Mouse (Mus musculus) adrenal gland, adult 2 months (tissue): ENCODE measurements around the gene 0610037L13Rik. TPM values are rescaled to one million over a fixed set of nuclear protein-coding genes. Genes with fewer than 3 reads are reported as not detected.

ENCODE experiments used
- DNase-seq: peaks from one replicate; pipeline ENCODE4 v3.0.0; 2021
- long read RNA-seq: library from polyadenylated mRNA; stranded (forward); transcript quantifications from one replicate; pipeline ENCODE4 v2.0.0, GENCODE M21; 2021
- polyA plus RNA-seq: library from polyadenylated mRNA; depleted of rRNA; stranded (reverse); fragments of >200 nt; gene quantifications from 2 replicates; pipeline ENCODE4 v1.2.3, GENCODE M21; 2012; rRNA removed
- total RNA-seq, 2 experiments: library from RNA; stranded (reverse); gene quantifications; 2 replicates each; pipeline ENCODE4 v1.2.3; 2021

Gene 0610037L13Rik
- total RNA-seq (10 to 100 TPM; 74.1 to 77.3 TPM), polyA plus RNA-seq (12.9 and 16.2 TPM in 2 replicates)
- long read RNA-seq, transcript 0610037L13Rik-212 (8 exons, 2,997 nt): major isoform, 23 of 45 reads
- long read RNA-seq, transcript 0610037L13Rik-207 (7 exons, 1,551 nt): minor isoform, 12 of 45 reads
- long read RNA-seq, partial matches to known transcripts: 3 of 45 reads
- long read RNA-seq, other reads (novel, unspliced or antisense): 6 of 45 reads

DNA sequence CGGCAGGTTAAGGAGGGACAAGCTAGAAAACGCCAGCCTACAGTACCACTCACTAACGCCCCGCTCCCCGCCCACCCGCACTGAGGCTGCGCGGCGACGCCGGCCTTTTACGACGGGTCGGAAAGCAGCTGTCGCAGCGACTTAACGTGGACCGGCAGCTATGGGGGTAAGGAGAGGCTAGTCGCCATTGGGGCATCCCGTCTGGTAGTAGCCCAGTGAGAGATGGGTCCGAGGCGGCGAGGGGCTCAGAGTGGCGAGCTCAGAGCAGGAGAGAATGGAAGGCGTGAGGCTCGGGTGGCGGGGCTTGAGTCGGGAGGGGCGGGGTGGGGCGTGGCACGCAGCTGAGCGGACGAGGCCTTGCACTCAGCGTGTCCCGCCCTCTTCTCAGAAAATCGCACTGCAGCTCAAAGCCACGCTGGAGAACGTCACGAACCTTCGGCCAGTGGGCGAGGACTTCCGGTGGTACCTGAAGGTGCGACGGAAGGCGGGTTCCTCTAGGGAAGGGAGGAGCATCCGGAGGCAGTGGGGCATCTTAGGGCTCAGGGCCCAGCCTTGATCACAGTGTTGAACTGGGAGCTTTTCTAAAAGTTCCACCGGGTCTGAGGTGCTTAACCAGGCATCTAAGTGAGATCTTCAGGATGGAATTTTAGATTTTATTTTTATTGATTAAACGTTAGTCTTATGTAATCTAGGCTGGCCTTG lies at the start of gene 0610037L13Rik:
Gene 0610037L13Rik (plus strand): TSS at position 83 of the 702 bp plus-strand sequence.
- DNase-seq: peak; percentile 96

DNA sequence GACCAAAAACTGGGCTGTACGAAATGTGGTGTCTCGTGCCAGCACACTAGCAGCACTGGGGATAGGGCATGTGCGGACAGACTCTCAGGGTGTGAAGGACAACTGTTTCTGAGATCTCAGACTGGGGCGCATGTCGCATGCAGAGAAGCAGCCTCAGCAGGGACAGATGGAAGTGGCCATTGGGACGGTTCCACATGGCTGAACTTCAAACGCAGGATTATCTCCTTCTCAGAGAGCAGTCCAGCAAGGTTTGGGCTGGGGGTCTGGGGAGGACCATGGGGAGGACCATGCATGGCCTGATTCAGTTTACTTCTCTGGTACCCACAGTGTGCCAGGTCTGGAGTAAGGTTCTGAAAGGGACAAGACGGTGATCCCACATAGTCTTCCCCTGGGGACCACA lies 45.9 kb upstream of the 0610037L13Rik start:
- DNase-seq: no peak

DNA sequence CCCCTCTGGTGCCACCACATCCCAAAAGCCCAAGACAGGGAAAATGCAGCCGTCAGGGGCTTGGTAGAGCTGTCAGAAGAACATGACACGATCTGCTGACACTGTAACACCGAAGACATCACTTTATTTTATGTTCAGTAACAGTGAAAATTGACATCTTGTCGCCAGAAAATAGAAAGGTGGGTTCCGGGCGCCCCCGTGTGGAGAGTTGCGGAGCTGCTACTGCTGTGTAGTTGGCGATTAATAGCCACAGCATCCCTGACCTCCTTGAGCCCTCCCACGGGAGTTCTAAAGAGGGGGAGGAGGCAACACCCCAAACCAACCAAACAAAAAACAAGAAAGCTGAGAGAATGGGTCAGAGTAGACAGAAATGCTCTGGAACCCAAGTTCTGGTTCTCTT lies 44.6 kb upstream of the 0610037L13Rik start:
- peak; percentile 59 for DNase-seq

DNA sequence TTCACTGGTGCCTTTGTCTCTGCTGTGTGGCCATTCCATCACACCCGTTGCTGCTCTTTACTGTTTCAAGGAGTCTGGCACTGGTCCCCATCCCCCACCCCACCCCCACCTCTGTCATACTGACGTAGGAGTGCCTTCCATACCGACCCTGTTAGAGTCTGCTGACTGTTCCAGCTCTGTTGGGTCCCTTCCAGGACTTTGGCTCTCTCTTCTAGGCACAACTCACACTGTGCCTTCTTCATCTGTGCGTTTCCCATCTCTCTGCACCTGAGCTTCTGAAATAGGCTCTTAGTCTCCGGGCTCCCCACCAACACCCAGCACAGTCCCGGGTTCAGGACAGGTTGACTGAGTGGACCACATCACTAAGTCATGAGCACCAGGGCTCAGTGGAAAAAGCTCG lies 42.8 kb upstream of the 0610037L13Rik start:
- DNase-seq: no peak

DNA sequence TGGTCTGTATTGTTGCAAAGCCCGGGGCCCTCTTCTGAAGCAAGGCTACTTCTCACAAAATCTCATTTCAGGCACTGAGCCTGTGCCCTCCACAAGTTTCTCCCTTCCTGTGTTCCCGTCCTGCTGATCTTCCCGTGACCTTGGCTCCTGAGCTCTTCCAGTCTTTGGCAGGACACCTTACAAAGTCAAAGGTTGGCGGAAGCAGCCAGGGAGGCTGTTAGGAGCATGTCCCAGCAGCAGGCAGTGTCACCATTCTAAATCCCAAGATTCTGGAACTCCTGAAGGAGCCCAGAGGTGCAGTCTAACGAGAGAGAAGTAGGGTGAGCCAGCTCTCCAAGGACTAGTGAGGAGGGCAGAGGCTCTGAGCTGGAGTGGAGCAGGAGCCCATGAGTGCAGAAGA lies 41.1 kb upstream of the 0610037L13Rik start:
- peak; percentile 37 for DNase-seq

DNA sequence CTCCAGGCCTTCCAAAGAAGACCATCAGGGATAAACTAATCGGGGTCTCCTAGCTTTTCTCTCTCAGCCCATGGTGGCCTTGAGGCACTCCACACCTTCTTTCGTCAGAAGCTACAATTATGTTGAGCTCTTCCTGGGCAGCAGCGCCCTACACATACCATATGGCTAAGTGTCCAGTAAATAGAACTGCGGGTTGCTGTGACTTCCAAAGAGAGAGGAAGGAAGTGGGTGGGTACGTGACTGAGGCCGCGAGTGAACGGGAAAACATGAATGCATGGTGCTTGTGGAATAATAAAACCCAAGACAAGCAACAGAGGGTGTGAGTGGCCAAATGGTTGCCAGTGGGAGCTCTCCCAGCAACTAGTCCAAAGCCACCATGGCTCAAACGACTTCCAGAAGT lies 40.0 kb upstream of the 0610037L13Rik start:
- no peak for DNase-seq

DNA sequence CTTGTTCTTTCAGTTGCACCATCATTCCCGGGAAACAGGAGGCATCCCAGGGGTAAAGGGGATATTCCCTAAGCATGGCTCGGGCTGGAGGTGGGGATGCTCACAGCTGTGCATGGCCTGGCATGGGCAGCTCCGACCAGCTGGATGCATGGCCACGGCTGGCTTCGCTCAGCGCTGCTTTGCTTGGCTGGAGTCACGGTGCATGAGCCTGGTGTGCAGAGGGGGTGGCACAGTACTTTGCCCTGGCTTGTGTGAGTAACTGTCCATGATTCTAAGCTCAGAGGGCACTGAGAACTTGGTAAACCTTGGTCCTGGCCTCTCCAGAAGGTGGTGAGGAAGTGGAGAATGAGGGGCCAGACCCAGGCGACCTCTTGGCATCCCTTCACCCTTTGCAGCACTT lies 39.5 kb upstream of the 0610037L13Rik start:
- DNase-seq: no peak

DNA sequence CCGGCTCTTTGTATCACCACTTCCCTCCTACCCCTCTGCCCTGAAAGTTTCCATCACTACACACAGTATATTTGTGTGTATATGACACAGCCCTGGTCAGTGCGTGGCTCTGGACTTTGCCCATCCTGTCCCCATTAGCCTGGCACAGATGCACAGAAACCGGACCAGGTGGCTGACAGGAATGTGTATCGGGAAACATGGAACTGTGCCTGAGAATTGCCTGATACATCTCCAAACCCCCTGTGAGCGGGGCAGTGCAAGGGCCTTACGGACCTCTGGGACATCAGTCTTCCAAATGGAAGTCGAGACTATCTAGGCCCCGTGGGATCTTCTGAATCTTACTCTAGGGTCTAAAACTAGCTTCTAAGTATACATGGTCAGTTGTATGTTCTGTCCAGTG lies 36.3 kb upstream of the 0610037L13Rik start:
- DNase-seq: no peak

DNA sequence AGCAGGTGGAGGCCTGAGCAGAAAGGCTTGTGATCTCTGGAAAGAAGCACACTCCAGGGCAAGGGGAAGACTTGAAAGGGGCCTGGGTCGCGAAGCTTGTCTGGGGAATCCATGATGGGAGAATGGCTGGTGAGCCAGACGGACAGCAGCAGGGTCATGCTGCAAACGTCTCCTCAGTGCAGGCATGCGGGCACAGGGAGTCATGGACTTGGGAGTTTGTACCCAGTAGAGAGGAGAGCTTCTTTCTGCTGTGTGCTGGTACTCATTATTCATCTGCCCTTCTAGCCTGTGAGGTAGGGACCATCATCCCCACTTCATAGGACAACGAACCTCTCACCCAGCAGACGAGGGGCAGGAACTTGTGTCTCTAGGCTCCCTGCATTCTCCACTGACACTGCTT lies 35.8 kb upstream of the 0610037L13Rik start:
- no peak for DNase-seq

DNA sequence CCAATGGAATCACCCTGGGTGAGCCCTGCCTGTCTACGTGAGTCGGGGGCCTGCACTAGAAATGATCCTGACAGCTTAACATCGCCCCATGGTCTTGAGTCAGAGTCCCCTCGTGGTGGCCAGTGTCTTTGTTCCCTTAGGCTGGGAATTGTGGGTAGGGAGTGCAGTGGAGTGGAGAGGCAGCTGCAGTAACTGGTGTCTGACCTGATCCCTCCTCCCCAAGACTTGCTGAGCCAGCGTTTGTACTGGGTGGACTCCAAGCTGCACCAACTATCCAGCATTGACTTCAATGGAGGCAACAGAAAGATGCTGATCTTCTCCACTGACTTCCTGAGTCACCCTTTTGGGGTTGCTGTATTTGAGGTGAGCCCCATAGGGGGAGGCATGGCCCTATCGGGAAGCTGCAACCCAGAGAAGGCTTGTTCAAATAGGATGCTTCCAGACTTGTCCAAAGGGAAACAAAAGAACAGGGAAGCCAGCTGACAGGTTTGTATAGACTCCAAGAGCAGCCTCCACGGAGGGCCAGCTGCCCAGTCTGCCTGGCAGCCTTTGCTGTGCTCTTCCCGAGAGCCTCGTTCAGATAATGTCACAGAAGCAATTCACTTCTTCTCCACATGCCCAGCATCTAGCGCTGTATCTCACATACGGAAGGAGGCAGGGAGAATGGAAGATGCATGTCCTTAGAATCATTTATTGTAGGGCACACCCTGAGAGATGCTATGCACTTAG lies 32.5 kb upstream of the 0610037L13Rik start:
- no peak for DNase-seq

DNA sequence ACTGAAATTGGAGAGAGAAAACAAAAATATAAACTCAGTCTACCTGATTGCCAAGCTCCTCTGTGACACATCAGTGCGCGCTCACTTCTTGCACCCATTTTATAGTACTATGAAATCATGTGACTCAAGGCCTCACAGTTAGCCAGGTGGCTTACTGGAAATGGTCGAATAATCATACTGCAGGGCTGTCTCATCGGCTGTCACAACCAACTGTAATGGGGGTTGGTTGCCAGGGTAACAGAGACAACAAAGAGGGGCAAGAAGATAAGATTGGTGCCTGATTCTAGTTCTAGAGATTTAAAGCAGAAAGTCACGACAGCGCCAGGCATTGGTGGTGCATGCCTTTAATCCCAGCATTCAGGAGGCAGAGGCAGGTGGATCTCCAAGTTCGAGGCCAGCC lies 30.6 kb upstream of the 0610037L13Rik start:
- DNase-seq: no peak

DNA sequence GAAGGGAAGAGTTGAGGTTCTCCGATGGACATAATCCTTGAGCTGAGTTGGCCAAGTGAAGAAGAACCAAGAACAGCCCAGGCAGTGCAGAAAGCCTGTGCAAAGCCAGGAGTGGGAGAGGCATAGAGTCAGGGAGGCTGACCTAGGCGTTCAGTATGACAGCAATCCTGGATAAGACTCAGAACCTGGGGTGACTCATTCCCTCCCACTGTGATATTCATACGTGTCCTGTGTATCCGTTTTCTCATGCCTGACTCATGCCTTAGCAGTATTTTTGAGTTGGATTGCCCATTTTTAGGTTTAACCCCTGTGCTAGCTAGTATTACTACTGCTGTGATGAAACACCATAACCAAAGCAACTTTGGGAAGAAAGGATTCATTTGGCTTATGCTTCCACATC lies 24.7 kb upstream of the 0610037L13Rik start:
- peak; percentile 23 for DNase-seq

DNA sequence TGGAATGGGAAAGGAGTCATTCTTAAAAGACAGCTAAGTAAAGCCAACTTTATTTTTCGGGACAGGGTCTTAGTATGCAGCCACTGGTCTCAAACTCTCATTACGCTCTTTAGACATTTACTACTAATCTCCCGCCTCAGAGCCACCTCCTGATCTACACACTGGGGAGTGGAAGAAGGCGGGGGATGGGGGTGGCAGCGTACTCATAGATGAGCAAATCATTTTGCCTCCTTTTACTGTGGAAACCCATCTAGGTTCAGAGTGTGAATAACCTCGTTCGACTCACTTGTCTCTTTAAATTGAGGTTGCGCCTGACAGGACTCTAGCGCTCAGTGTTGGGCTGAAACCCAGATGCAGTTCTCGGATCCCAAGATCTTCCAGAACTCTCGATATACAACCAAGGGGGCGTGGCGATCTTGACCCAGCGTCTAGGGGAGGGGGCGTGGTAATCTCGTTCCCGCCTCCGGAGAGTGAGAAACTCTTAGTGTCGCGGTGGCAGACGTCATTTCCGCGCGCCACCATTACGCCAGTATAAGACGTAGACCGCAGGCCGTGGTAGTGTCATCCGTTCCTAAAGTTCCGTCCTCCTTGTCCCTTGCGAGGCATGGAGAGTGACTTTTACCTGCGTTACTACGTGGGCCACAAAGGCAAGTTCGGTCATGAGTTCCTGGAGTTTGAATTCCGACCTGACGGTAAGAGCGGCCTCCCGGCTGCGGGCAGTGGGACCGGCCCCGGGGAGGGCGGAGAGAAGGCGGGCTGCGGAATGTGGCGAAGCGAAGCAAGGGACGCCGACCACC lies 10.2 kb upstream of the 0610037L13Rik start, which contains the start of gene Magoh:
Gene Magoh (plus strand): TSS at position 502 of the 797 bp plus-strand sequence.
- DNase-seq: peak; percentile 97

DNA sequence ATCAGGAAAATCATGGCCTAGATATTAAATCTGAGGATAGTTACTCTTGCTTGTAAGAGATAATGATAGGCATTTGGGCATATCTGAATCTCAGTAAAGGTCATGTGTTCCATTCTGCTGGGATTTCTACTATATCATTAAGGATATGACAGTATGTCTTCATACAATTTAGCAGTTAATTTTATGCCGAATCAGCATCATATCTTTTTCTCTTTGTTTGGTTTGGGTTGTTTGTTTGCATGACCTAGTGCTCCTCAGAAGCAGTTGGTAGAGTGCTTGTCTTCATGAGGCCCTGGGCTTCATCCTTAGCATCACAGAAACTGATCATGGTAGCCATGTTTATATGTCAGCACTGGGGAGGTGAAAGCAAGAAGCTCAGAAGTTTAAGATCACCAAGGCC lies 8.0 kb upstream of the 0610037L13Rik start:
- no peak for DNase-seq

DNA sequence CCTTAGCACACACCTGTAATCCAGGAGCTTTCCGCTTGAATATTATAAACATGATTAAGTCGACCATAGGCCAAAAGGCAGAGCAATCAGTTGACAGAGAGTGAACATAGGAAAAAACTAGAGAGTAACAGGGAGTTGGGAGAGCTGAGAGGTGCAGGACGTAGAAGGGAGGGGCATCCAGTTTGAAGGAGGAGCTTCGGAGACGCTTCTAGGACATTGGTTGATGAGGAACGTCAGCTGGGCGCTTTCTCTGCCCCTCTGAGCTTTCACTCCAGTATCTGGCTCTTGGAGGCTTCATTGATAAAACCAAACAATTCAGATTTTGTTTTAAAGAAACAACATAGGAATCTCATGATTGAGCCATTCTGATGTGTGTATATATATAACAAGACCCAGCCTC lies 3.2 kb upstream of the 0610037L13Rik start:
- DNase-seq: no peak

DNA sequence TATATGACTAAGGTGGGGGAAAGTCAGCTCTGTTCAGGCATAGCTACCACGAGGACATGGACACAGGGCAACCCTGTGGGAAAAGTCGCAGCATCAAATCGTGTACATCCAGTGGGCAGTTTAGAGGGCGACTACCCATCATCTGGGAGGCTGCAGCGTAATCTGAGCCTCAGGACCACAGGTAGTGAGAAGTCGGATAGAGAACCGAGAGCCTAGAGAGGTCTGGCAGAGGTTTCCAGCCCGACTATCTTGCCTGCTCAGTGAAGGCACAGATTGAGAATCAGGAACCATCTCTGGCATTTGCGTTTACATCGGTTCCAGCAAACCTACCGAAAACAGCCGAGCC lies 255 bp upstream of the 0610037L13Rik start:
- no peak for DNase-seq

DNA sequence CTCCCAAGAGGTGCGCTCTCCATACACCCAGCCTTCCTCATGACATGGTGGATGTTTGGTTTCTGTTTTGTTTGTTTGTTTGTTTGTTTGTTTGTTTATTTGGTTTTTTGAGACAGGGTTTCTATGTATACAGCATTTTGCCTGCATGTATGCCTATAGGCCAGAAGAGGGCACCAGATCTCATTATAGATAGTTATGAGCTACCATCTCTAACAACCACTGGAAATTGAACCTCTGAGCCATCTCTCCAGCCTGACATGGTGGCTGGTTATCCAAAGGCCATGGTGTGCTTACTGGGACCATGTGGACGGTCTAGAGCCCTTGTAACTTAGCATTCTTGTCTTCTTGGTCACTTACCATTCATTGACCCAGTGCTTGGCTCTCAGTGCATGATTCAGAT lies 3.0 kb downstream of the 0610037L13Rik start:
- DNase-seq: no peak

DNA sequence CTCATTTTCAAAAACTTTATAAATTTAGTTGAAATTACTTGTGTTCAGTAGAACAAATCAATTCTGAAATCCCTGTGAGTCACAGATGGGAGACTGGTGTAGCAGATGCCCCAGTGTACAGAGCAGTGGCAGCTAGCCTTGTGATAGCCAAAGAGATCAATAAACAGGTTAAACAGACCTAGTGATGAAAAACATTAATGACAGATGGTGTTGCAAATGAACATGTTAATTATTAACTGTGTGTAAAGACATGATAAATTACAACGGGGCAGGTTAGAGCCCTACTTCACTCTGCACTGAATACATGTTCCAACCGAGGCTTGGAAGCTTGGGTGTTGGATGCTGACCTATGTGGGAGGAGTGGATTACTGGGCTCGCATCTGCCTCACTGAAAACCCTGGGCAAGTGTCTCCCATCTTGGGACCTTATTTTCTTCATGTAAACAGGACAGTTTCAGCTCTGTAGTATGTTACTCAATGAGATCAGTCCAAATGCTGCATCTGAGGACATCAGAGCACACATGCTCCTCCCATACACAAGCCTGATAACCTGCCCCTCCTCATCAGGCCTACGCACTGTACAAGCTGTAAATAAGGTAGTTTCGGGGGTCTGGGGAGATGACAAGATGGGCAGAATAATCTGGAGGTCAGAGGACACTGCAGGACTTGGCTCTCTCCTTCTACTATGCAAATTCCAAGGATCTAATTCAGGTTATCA lies 9.8 kb downstream of the 0610037L13Rik start:
- no peak for DNase-seq

DNA sequence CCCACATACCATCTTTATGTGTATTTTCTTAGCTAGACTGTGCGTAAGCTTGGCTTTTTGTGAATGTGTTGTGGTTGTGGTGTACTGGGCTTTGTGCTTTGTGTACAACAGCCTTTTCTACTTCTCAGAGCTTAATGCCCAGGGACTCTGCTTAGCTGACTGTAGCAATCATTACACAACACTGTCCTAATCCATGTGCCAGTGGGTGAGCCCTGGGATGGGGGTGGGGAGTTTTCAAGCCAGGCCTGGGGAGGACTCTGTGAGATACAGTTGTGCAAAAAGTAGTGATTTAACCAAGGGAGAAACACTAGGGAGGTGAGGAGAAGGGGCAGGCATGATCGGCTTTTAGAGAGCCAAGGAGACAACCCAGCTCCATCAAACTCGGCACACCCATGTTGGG lies 10.6 kb downstream of the 0610037L13Rik start:
- DNase-seq: peak; percentile 23

DNA sequence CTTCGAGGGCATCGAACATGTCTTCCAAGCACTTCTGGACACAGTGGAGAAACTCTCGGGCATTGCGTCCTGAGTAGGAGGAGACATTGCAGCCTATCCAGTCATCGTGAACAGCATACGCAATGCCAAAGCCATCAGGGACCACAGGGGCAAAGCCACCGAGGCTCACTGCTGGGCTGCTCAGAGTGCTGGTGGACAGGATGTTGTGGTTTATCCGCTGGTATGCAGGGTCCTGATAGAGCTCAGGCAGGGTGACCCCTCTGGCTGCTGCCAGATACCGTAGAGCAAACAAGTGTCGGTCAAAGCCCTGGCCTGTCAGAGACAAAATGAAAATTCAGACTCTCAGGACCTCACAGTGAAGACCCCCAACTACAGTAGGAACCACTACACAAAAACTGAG lies 14.6 kb downstream of the 0610037L13Rik start:
- DNase-seq: no peak

DNA sequence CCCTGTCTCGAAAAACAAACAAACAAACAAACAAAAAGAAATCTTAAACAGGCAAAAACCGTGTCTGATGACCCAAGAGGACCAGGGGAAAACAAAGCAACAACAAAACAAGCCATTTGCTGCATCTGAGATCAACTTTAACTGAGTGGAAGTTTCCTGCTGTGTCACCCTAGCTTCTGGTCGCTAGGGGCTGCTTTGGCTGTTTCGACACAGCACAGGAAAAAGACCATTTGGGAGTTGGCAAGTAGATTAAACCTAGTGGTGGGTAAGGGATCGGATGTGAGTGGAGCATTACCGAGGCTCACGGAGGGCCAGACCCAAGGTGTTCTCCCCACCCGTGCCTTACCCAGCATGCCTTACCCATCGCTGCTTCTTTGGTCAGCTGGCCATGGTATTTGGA lies 16.9 kb downstream of the 0610037L13Rik start:
- no peak for DNase-seq

DNA sequence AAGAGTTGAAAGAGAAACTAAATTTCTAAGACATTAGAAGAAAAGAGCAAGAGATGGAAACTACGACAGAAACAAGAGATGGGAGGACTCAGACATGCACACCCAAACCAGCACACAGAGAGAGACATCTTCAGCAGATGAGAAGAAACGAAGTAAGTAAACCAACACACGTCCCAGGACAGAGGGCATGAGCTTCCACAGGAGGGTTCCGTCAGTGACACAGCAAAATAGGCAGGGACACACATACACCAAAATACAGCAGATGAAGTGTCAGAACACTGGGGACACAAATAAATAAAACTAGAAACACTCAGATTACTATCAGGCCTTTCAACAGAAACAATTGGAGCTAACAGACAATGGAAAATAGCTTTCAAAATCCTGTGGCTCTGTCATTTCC lies 20.4 kb downstream of the 0610037L13Rik start:
- no peak for DNase-seq
